10 mouse cellular contexts compared by ENCODE assay signal in the genomic region with DNA sequence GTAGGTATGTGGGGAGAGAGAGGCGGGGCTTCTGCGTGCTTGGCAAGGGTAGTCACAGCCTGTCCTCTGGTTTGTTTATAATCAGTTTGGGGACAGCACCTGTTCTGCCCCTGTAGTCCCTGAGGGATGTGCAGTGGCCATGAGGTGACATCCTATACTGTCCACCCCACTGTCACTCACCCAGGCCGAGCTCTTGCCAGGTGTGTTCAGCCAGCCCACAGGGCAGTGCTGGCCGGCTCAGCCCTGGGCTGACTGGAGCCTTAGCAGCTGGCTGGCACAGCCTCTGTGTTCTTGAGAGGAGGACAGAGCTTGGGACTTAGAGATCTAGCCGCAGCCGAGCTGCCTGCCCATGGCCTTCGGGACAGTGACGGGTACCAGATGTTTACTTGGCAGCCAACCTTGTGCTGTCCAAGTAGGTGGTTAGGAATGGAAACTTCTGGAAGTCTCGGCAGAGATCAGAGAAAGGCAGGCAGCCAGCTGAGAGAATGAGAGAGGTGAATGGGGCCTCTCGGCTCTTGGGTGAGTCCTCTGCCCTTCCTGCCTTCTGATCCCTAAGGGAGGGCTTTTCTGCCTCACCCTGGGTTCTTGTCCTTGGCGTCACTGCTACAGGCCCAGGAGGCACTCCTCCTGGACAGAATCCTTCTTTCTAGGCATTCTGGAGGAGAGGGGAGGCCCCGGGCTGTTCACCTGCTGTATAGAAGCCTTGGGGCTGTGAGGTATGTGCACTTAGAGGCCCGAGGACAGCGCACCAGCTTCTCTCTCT. TPM values are rescaled to one million over a fixed set of nuclear protein-coding genes. Genes with fewer than 3 reads are reported as not detected.
A peak's percentile ranks its signal among the peaks of the same experiment; 100 is the strongest.
DNase-seq lines count a peak whose midpoint lies in the region; ATAC-seq and TF ChIP-seq lines count a peak whose summit lies in the region.
"Had no signal": no experiment of that assay in that cellular context is flagged by ENCODE, and none has a peak within 500 bp of the region (broad histone marks: within the 10 kb centered on the region; RNA-seq: fewer than 3 reads in every experiment).

No protein-coding gene starts in this region.

- no peaks in the 10 kb centered on the region for H3K27me3 ChIP-seq in midbrain, postnatal 0 days (ENCODE audit: insufficient read depth, low read length)
- H3K27me3 ChIP-seq in midbrain, embryonic 15.5 days (replicated peaks), result no peaks in the 10 kb centered on the region
- H3K27me3 ChIP-seq in kidney, postnatal 0 days (ENCODE audit: insufficient read depth, low read length), result no peaks in the 10 kb centered on the region
- H3K27me3 ChIP-seq in stomach, embryonic 16.5 days (ENCODE audit: control insufficient read depth, insufficient read depth, low read length), result no peaks in the 10 kb centered on the region

- H3K4me2 ChIP-seq in midbrain, postnatal 0 days (ENCODE audit: low read depth, low read length, poor library complexity, severe bottlenecking), result no peak overlapping the region
- H3K4me2 ChIP-seq in midbrain, embryonic 15.5 days, result no peak overlapping the region
- H3K4me2 ChIP-seq in kidney, postnatal 0 days (ENCODE audit: low read length), result no peak overlapping the region
- no peak overlapping the region for H3K4me2 ChIP-seq in stomach, embryonic 16.5 days (ENCODE audit: low read depth, low read length)

- intact Hi-C loops in gastrocnemius, postnatal 36 days (cut with DNase I), result loop anchor here (2.0 kb wide), 1 partner anchor 14 kb away; no protein-coding TSS in a partner anchor
- intact Hi-C loops in left cerebral cortex, postnatal 4 days (cut with DNase I), result no loop called here

- no peak overlapping the region for H3K9ac ChIP-seq in midbrain, postnatal 0 days (replicated peaks; ENCODE audit: low read length, poor library complexity, severe bottlenecking)
- no peak overlapping the region for H3K9ac ChIP-seq in midbrain, embryonic 15.5 days
- H3K9ac ChIP-seq in kidney, postnatal 0 days (ENCODE audit: low read depth, low read length), result no peak overlapping the region
- no peak overlapping the region; the same call in 1 of the 2 replicates for H3K9ac ChIP-seq in stomach, embryonic 16.5 days (ENCODE audit: low read length)

- H3K27ac ChIP-seq in midbrain, postnatal 0 days (ENCODE audit: low read depth, low read length), result no peak overlapping the region
- no peak overlapping the region for H3K27ac ChIP-seq in midbrain, embryonic 15.5 days
- 0 out of 2 replicates have a peak overlapping the region, but pooled peaks have one; percentile 37 for H3K27ac ChIP-seq in kidney, postnatal 0 days
- H3K27ac ChIP-seq in stomach, embryonic 16.5 days (ENCODE audit: low read length), result peak overlapping the region; percentile 17; the same call in 1 of the 2 replicates

- ATAC-seq in midbrain, postnatal 0 days (ENCODE audit: low FRiP score), result peak; percentile 47; the same call in 1 of the 2 replicates
- no peak for ATAC-seq in midbrain, embryonic 15.5 days (replicated peaks)
- peak; percentile 22; the same call in 1 of the 2 replicates for ATAC-seq in kidney, postnatal 0 days (replicated peaks; ENCODE audit: low FRiP score, low read depth)
- peak; percentile 66 for ATAC-seq in stomach, embryonic 16.5 days (ENCODE audit: insufficient read depth, low FRiP score)
- ATAC-seq: activated CD4-positive, CD25-positive, alpha-beta regulatory T cell, adult 4 months had no signal

- TF ChIP-seq CTCF in midbrain, postnatal 0 days (IDR thresholded peaks at IDR 0.05), result no peak
- TF ChIP-seq CTCF in kidney, postnatal 0 days (IDR thresholded peaks at IDR 0.05; ENCODE audit: low read depth), result no peak

- H3K4me1 ChIP-seq in midbrain, postnatal 0 days (ENCODE audit: insufficient read depth, low read length), result no peaks in the 10 kb centered on the region
- H3K4me1 ChIP-seq in midbrain, embryonic 15.5 days, result no peaks in the 10 kb centered on the region
- H3K4me1 ChIP-seq in kidney, postnatal 0 days (replicated peaks; ENCODE audit: insufficient read depth, low read length), result no peaks in the 10 kb centered on the region
- peaks cover 18% of the 10 kb centered on the region for H3K4me1 ChIP-seq in stomach, embryonic 16.5 days (ENCODE audit: control insufficient read depth, insufficient read depth, low read length)

- 71% methylated on average over 14 of the region's 14 CpGs for WGBS in midbrain, postnatal 0 days
- 81% methylated on average over 14 of the region's 14 CpGs for WGBS in midbrain, embryonic 15.5 days
- 53% methylated on average over 14 of the region's 14 CpGs for WGBS in kidney, postnatal 0 days
- WGBS in stomach, embryonic 16.5 days, result 38% methylated on average over 14 of the region's 14 CpGs

- H3K9me3 ChIP-seq in midbrain, postnatal 0 days (ENCODE audit: low read length), result no peaks in the 10 kb centered on the region
- 0 out of 2 replicates have a peak, but pooled peaks cover 2% of the 10 kb centered on the region for H3K9me3 ChIP-seq in midbrain, embryonic 15.5 days
- no peaks in the 10 kb centered on the region for H3K9me3 ChIP-seq in kidney, postnatal 0 days (replicated peaks; ENCODE audit: low read length)
- no peaks in the 10 kb centered on the region; the same call in 1 of the 2 replicates for H3K9me3 ChIP-seq in stomach, embryonic 16.5 days (replicated peaks; ENCODE audit: control insufficient read depth, low read length)

- DNase-seq in midbrain, postnatal 0 days (ENCODE audit: low spot score), result no peak
- peak; percentile 62 to 76 for DNase-seq in gastrocnemius, postnatal 36 days
- DNase-seq in kidney, postnatal 0 days (ENCODE audit: low spot score), result peak; percentile 22
- DNase-seq in layer of hippocampus, postnatal 25 days (ENCODE audit: extremely low spot score in 1 of 2, low spot score in 1 of 2), result no peak
- no peak for DNase-seq in left cerebral cortex, postnatal 4 days
- DNase-seq in thymus, postnatal 14 days, result no peak

- no peaks in the 10 kb centered on the region for H3K36me3 ChIP-seq in midbrain, postnatal 0 days (ENCODE audit: insufficient read depth, low read length)
- no peaks in the 10 kb centered on the region for H3K36me3 ChIP-seq in midbrain, embryonic 15.5 days (replicated peaks)
- H3K36me3 ChIP-seq in kidney, postnatal 0 days (ENCODE audit: insufficient read depth, low read length), result no peaks in the 10 kb centered on the region
- H3K36me3 ChIP-seq in stomach, embryonic 16.5 days (ENCODE audit: control insufficient read depth, insufficient read depth, low read length), result no peaks in the 10 kb centered on the region

- no peak overlapping the region for H3K4me3 ChIP-seq in midbrain, postnatal 0 days (ENCODE audit: low read depth, low read length)
- H3K4me3 ChIP-seq in midbrain, embryonic 15.5 days, result no peak overlapping the region
- no peak overlapping the region for H3K4me3 ChIP-seq in kidney, postnatal 0 days (replicated peaks; ENCODE audit: low read depth, low read length)
- no peak overlapping the region for H3K4me3 ChIP-seq in stomach, embryonic 16.5 days (replicated peaks; ENCODE audit: low read length)

RNA-seq across cellular contexts. Expression of gene Tfeb, which starts 12.1 kb away (rescaled TPM):
- 5.2 and 9.6 TPM in 2 replicates for total RNA-seq in midbrain, postnatal 0 days (2014; rRNA removed)
- 4.0 and 5.4 TPM in 2 replicates for polyA plus RNA-seq in midbrain, postnatal 0 days (2015; fragmentation: Nextera tagmentation; extraction: Ambion mirVana)
- polyA plus RNA-seq in midbrain, embryonic 15.5 days (2015; fragmentation: Nextera tagmentation; extraction: Ambion mirVana), result 3.2 and 3.8 TPM in 2 replicates
- total RNA-seq in gastrocnemius, postnatal 36 days (2021), result 10 to 100 TPM; 72.7 to 75.2 TPM
- polyA plus RNA-seq in kidney, postnatal 0 days (2015; fragmentation: Nextera tagmentation; extraction: Ambion mirVana), result 23.0 and 23.1 TPM in 2 replicates
- polyA plus RNA-seq in stomach, embryonic 16.5 days (2015; fragmentation: Nextera tagmentation; extraction: Ambion mirVana), result 10.6 and 11.5 TPM in 2 replicates
- total RNA-seq in layer of hippocampus, postnatal 25 days (2021), result 10 to 100 TPM; 11.8 to 17.4 TPM
- total RNA-seq in left cerebral cortex, postnatal 4 days (2021), result 1 to 10 TPM; 5.0 to 5.7 TPM

RNA-seq across cellular contexts. Expression of gene Pgc, which starts 22.3 kb away (rescaled TPM):
- 0.27 and 1.5 TPM in 2 replicates for total RNA-seq in midbrain, postnatal 0 days (2014; rRNA removed)
- polyA plus RNA-seq in midbrain, postnatal 0 days (2015; fragmentation: Nextera tagmentation; extraction: Ambion mirVana), result 0.19 TPM in 1 of 2 replicates, not detected in the other
- not detected in 2 replicates for polyA plus RNA-seq in midbrain, embryonic 15.5 days (2015; fragmentation: Nextera tagmentation; extraction: Ambion mirVana)
- total RNA-seq in gastrocnemius, postnatal 36 days (2021), result not detected
- polyA plus RNA-seq in kidney, postnatal 0 days (2015; fragmentation: Nextera tagmentation; extraction: Ambion mirVana), result 0.08 and 0.09 TPM in 2 replicates
- polyA plus RNA-seq in stomach, embryonic 16.5 days (2015; fragmentation: Nextera tagmentation; extraction: Ambion mirVana), result 122 and 198 TPM in 2 replicates
- total RNA-seq in layer of hippocampus, postnatal 25 days (2021), result not detected
- not detected for total RNA-seq in left cerebral cortex, postnatal 4 days (2021)
- total RNA-seq: neutrophil, adult 5-6 weeks had no signal
- polyA plus RNA-seq: activated CD4-positive, CD25-positive, alpha-beta regulatory T cell, adult 4 months had no signal

RNA-seq across cellular contexts. Expression of gene Prickle4, which starts 54.4 kb away (rescaled TPM):
- total RNA-seq in midbrain, postnatal 0 days (2014; rRNA removed), result 2.5 and 3.2 TPM in 2 replicates
- polyA plus RNA-seq in midbrain, postnatal 0 days (2015; fragmentation: Nextera tagmentation; extraction: Ambion mirVana), result 2.2 and 3.2 TPM in 2 replicates
- polyA plus RNA-seq in midbrain, embryonic 15.5 days (2015; fragmentation: Nextera tagmentation; extraction: Ambion mirVana), result 0.80 and 1.3 TPM in 2 replicates
- total RNA-seq in gastrocnemius, postnatal 36 days (2021), result 1 to 10 TPM; 1.8 to 2.2 TPM
- 1.1 and 1.2 TPM in 2 replicates for polyA plus RNA-seq in kidney, postnatal 0 days (2015; fragmentation: Nextera tagmentation; extraction: Ambion mirVana)
- polyA plus RNA-seq in stomach, embryonic 16.5 days (2015; fragmentation: Nextera tagmentation; extraction: Ambion mirVana), result 1.0 TPM in 1 of 2 replicates, not detected in the other
- total RNA-seq in layer of hippocampus, postnatal 25 days (2021), result 1 to 10 TPM; 1.5 to 5.3 TPM
- 1 to 10 TPM; 2.4 to 6.8 TPM for total RNA-seq in left cerebral cortex, postnatal 4 days (2021)
- total RNA-seq: neutrophil, adult 5-6 weeks had no signal
- polyA plus RNA-seq: activated CD4-positive, CD25-positive, alpha-beta regulatory T cell, adult 4 months had no signal

RNA-seq across cellular contexts. Expression of gene Gm21981, which starts 54.7 kb away (rescaled TPM):
- 5.2 and 5.8 TPM in 2 replicates for total RNA-seq in midbrain, postnatal 0 days (2014; rRNA removed)
- polyA plus RNA-seq in midbrain, postnatal 0 days (2015; fragmentation: Nextera tagmentation; extraction: Ambion mirVana), result 0.56 and 0.90 TPM in 2 replicates
- polyA plus RNA-seq in midbrain, embryonic 15.5 days (2015; fragmentation: Nextera tagmentation; extraction: Ambion mirVana), result 0.79 and 1.0 TPM in 2 replicates
- total RNA-seq in gastrocnemius, postnatal 36 days (2021), result under 1 TPM; 0.18 to 0.62 TPM
- polyA plus RNA-seq in kidney, postnatal 0 days (2015; fragmentation: Nextera tagmentation; extraction: Ambion mirVana), result 0.25 and 0.36 TPM in 2 replicates
- 0.19 and 0.40 TPM in 2 replicates for polyA plus RNA-seq in stomach, embryonic 16.5 days (2015; fragmentation: Nextera tagmentation; extraction: Ambion mirVana)
- 1 to 10 TPM; 2.9 to 4.5 TPM for total RNA-seq in layer of hippocampus, postnatal 25 days (2021)
- total RNA-seq in left cerebral cortex, postnatal 4 days (2021), result 1 to 10 TPM; 3.6 to 7.4 TPM
- total RNA-seq: neutrophil, adult 5-6 weeks had no signal
- polyA plus RNA-seq: activated CD4-positive, CD25-positive, alpha-beta regulatory T cell, adult 4 months had no signal

Comparison
In these comparisons a context has a peak if more than half of its experiments do, and no peak if none do; other contexts are left out.
1. DNase-seq: peak in gastrocnemius, postnatal 36 days (2 of 2) and kidney, postnatal 0 days (single experiment); none in midbrain, postnatal 0 days (single experiment), layer of hippocampus, postnatal 25 days (0 of 2), left cerebral cortex, postnatal 4 days (single experiment) and thymus, postnatal 14 days (single experiment).
2. H3K27ac ChIP-seq: peak in kidney, postnatal 0 days (single experiment) and stomach, embryonic 16.5 days (single experiment); none in midbrain, postnatal 0 days (single experiment) and midbrain, embryonic 15.5 days (single experiment).